ENCODE assay signal across 18 mouse cellular contexts in the genomic region with DNA sequence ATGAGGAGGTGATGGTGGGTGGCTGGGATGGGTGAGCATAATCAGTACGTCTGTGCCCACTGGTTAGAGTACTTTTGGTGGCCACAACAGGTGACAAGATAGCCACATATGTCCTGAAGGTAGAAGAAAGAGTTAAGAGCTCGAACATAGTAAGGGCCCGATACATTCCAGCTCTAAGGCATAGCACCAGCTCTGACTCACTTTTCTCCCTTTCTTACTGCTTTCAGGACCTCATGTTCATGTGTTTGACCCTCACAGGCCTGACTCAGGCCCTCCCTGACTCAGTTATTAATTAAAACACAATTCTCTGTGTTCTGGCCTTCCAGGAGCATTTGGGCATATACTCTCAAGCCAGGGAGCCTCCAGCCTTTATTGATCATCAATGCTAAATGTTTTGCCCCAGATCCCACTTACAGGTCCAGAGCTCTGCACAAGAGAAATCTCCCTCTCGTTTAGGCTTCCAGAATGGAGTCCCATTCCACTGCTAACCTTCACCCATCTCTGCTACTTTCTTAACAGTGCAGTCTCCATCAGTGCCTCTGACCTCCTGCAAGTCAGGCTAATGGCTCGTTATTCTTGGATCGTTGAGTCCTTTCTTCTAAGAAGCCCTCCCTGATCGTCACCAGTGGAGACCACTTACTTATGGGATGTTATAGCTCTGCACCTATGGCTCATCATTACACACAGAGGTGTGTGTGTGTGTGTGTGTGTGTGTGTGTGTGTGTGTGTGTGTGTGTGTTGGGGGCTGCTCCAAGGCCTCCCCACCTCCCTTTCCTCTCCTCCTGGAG. TPM values are rescaled to one million over a fixed set of nuclear protein-coding genes. Genes with fewer than 3 reads are reported as not detected.
DNase-seq lines count a peak whose midpoint lies in the region; ATAC-seq lines count a peak whose summit lies in the region.
"Had no signal": no experiment of that assay in that cellular context is flagged by ENCODE, and none has a peak within 500 bp of the region (broad histone marks: within the 10 kb centered on the region; RNA-seq: fewer than 3 reads in every experiment).

No protein-coding gene starts in this region.

- 54% methylated on average over 7 of the region's 7 CpGs for WGBS in neural tube, embryonic 13.5 days
- 57% methylated on average over 7 of the region's 7 CpGs for WGBS in hindbrain, embryonic 15.5 days

- no peaks in the 10 kb centered on the region for H3K27me3 ChIP-seq in neural tube, embryonic 13.5 days
- H3K27me3 ChIP-seq in hindbrain, embryonic 15.5 days = no peaks in the 10 kb centered on the region
- H3K27me3 ChIP-seq: liver, embryonic 12.5 days; lung, embryonic 15.5 days had no signal

- intact Hi-C loops in heart, postnatal 10 days (cut with DNase I) = no loop called here

- no peaks in the 10 kb centered on the region for H3K36me3 ChIP-seq in neural tube, embryonic 13.5 days
- no peaks in the 10 kb centered on the region for H3K36me3 ChIP-seq in hindbrain, embryonic 15.5 days
- H3K36me3 ChIP-seq: liver, embryonic 12.5 days; lung, embryonic 15.5 days had no signal

- DNase-seq in adrenal gland, adult 2 months = peak; percentile 22
- no peak for DNase-seq in adrenal gland, adult 8-10 months
- DNase-seq in neural tube, embryonic 10.5 days (ENCODE audit: extremely low spot score, low spot score) = no peak
- DNase-seq in cerebellum, adult 18-20 months = no peak
- no peak for DNase-seq in thymus, postnatal 10 days (ENCODE audit: low spot score in 2 of 2)
- no peak for DNase-seq in heart, postnatal 10 days
- DNase-seq: cerebellum, adult 11-12 months; gastrocnemius, postnatal 14 days; heart, postnatal 36 days; kidney, adult 11 months; kidney, postnatal 14 days; thymus, adult 2 months had no signal

- no peaks in the 10 kb centered on the region for H3K9me3 ChIP-seq in neural tube, embryonic 13.5 days
- H3K9me3 ChIP-seq in hindbrain, embryonic 15.5 days = no peaks in the 10 kb centered on the region
- H3K9me3 ChIP-seq: liver, embryonic 12.5 days; lung, embryonic 15.5 days had no signal

- no peak overlapping the region for H3K4me2 ChIP-seq in neural tube, embryonic 13.5 days
- H3K4me2 ChIP-seq in hindbrain, embryonic 15.5 days = no peak overlapping the region
- H3K4me2 ChIP-seq: heart, embryonic 11.5 days; liver, embryonic 12.5 days; lung, embryonic 15.5 days had no signal

- H3K27ac ChIP-seq in neural tube, embryonic 13.5 days (replicated peaks) = peak overlapping the region; percentile 76
- peak overlapping the region; percentile 75 for H3K27ac ChIP-seq in hindbrain, embryonic 15.5 days (replicated peaks)
- H3K27ac ChIP-seq: liver, embryonic 12.5 days; lung, embryonic 15.5 days had no signal

- ATAC-seq in neural tube, embryonic 13.5 days (ENCODE audit: low read depth) = 0 out of 2 replicates have a peak, but pooled peaks have one; percentile 26
- no peak for ATAC-seq in hindbrain, embryonic 15.5 days (ENCODE audit: low FRiP score, low read depth)
- ATAC-seq: liver, embryonic 12.5 days had no signal

- H3K9ac ChIP-seq in neural tube, embryonic 13.5 days = 0 out of 2 replicates have a peak overlapping the region, but pooled peaks have one; percentile 54
- no peak overlapping the region for H3K9ac ChIP-seq in hindbrain, embryonic 15.5 days
- H3K9ac ChIP-seq: liver, embryonic 12.5 days; lung, embryonic 15.5 days had no signal

- no peak overlapping the region for H3K4me3 ChIP-seq in neural tube, embryonic 13.5 days
- H3K4me3 ChIP-seq in hindbrain, embryonic 15.5 days = no peak overlapping the region
- H3K4me3 ChIP-seq: liver, embryonic 12.5 days; lung, embryonic 15.5 days had no signal

- peaks cover 61% of the 10 kb centered on the region for H3K4me1 ChIP-seq in neural tube, embryonic 13.5 days (replicated peaks)
- H3K4me1 ChIP-seq in hindbrain, embryonic 15.5 days (replicated peaks) = peaks cover 71% of the 10 kb centered on the region
- H3K4me1 ChIP-seq: liver, embryonic 12.5 days had no signal

RNA-seq across cellular contexts. Expression of gene Insyn1, which starts 50.1 kb away (rescaled TPM):
- 10 to 100 TPM in 1 of 2 experiments, 1 to 10 TPM in 1; 8.2 to 11.9 TPM for total RNA-seq in adrenal gland, adult 2 months (2021)
- polyA plus RNA-seq in adrenal gland, adult 2 months (2012; rRNA removed) = 9.2 and 12.7 TPM in 2 replicates
- total RNA-seq in adrenal gland, adult 8-10 months (2022) = 10 to 100 TPM; 10.8 to 13.7 (median 12.4) TPM
- polyA plus RNA-seq in neural tube, embryonic 13.5 days (2015; fragmentation: Nextera tagmentation; extraction: Ambion mirVana) = 6.8 and 7.9 TPM in 2 replicates
- 12.9 and 14.5 TPM in 2 replicates for polyA plus RNA-seq in hindbrain, embryonic 15.5 days (2015; fragmentation: Nextera tagmentation; extraction: Ambion mirVana)
- total RNA-seq in heart, postnatal 10 days (2021) = 10 to 100 TPM; 11.0 to 11.4 TPM
- total RNA-seq: common myeloid progenitor, adult 5-6 weeks had no signal
